Mouse (Mus musculus) heart, adult 11 months (tissue): ENCODE data around the gene Grik2.
"Not testable (repeated sequence)": the region's sequence is repeated elsewhere in the genome, so short reads cannot be mapped to it uniquely, and the experiment has no call there.

Source experiments
- DNase-seq: peaks from one replicate; pipeline ENCODE4 v3.0.0; 2022

Grik2 gene

GRCm38 (mm10) chr10:49256247-49256939 lies 532.2 kb downstream of the Grik2 start:
- no peak for DNase-seq

- not testable (repeated sequence) for DNase-seq
Measured at GRCm38 (mm10) chr10:49237356-49237755, 551.2 kb downstream of the Grik2 start.

- not testable (repeated sequence) for DNase-seq
Measured at GRCm38 (mm10) chr10:49236844-49237243, 551.7 kb downstream of the Grik2 start.

GRCm38 (mm10) chr10:49220096-49220495 lies 568.5 kb downstream of the Grik2 start:
- DNase-seq, result no peak

GRCm38 (mm10) chr10:49219631-49220030 lies 568.9 kb downstream of the Grik2 start:
- DNase-seq, result no peak

GRCm38 (mm10) chr10:49191773-49192371 lies 596.7 kb downstream of the Grik2 start:
- DNase-seq, result no peak

GRCm38 (mm10) chr10:49191291-49191690 lies 597.3 kb downstream of the Grik2 start:
- no peak for DNase-seq

GRCm38 (mm10) chr10:49154134-49154533 lies 634.4 kb downstream of the Grik2 start:
- DNase-seq, result no peak

GRCm38 (mm10) chr10:49151496-49151895 lies 637.1 kb downstream of the Grik2 start:
- not testable (repeated sequence) for DNase-seq

- DNase-seq, result no peak
Measured at GRCm38 (mm10) chr10:49149714-49150113, 638.9 kb downstream of the Grik2 start.

GRCm38 (mm10) chr10:49142658-49143057 lies 645.9 kb downstream of the Grik2 start:
- no peak for DNase-seq

GRCm38 (mm10) chr10:49136816-49137215 lies 651.8 kb downstream of the Grik2 start:
- no peak for DNase-seq

- no peak for DNase-seq
Measured at GRCm38 (mm10) chr10:49131311-49131710, 657.3 kb downstream of the Grik2 start.

- no peak for DNase-seq
Measured at GRCm38 (mm10) chr10:49050339-49050738, 738.2 kb downstream of the Grik2 start.

- DNase-seq, result no peak
Measured at GRCm38 (mm10) chr10:49049391-49049790, 739.2 kb downstream of the Grik2 start.
